Mouse (Mus musculus): ENCODE results near the gene Olfr652.

GRCm38 (mm10) chr7:104613655-104614054 is 53.0 kb downstream of the Olfr652 start, which contains the start of gene Olfr656:
- TF ChIP-seq TAL1 (IDR thresholded peaks at IDR 0.05; ENCODE audit: low read length), result no peak
- no peak for TF ChIP-seq GATA1 (IDR thresholded peaks at IDR 0.05; ENCODE audit: low read length)

Data from erythroblast, embryonic 14.5 days (primary cell).